Mouse (Mus musculus) stomach, embryonic 16.5 days (tissue): ENCODE data around the gene Fbxo34. TPM values are rescaled to one million over a fixed set of nuclear protein-coding genes. Genes with fewer than 3 reads are reported as not detected.
"Not testable (repeated sequence)": the region's sequence is repeated elsewhere in the genome, so short reads cannot be mapped to it uniquely, and the experiment has no call there.

Experiments used
- ATAC-seq: fragments of 200-750 bp; cut with Nextera tagmentation; 2 replicates; pipeline ENCODE4 v1.8.0; 2017; ENCODE audit warnings: moderate number of reproducible peaks, moderate TSS enrichment; ENCODE audit not compliant: insufficient read depth, low FRiP score
- H3K27ac ChIP-seq: fragments of 300-500 bp; sonication (generic); 2 replicates; pipeline ENCODE4 v1.5.1; 2014; ENCODE audit warnings: low read length
- H3K27me3 ChIP-seq: fragments of 300-500 bp; sonication (generic); 2 replicates; pipeline ENCODE4 v1.6.1; 2014; ENCODE audit warnings: low read length, control low read depth, mixed read lengths; ENCODE audit not compliant: control insufficient read depth, insufficient read depth
- H3K36me3 ChIP-seq: fragments of 300-500 bp; sonication (generic); 2 replicates; pipeline ENCODE4 v1.6.1; 2014; ENCODE audit warnings: low read length; ENCODE audit not compliant: control insufficient read depth, insufficient read depth
- H3K4me1 ChIP-seq: fragments of 300-500 bp; sonication (generic); 2 replicates; pipeline ENCODE4 v1.6.1; 2014; ENCODE audit warnings: low read length, control low read depth, mixed read lengths; ENCODE audit not compliant: control insufficient read depth, insufficient read depth
- H3K4me2 ChIP-seq: fragments of 300-500 bp; sonication (generic); 2 replicates; pipeline ENCODE4 v1.6.1; 2014; ENCODE audit warnings: low read depth, low read length, mixed read lengths
- H3K4me3 ChIP-seq: fragments of 300-500 bp; sonication (generic); replicated peaks from 2 replicates; pipeline ENCODE4 v1.5.1; 2014; ENCODE audit warnings: mild to moderate bottlenecking, low read length
- H3K9ac ChIP-seq: fragments of 300-500 bp; sonication (generic); 2 replicates; pipeline ENCODE4 v1.6.1; 2014; ENCODE audit warnings: low read length
- H3K9me3 ChIP-seq: fragments of 300-500 bp; sonication (generic); replicated peaks from 2 replicates; pipeline ENCODE4 v1.6.1; 2016; ENCODE audit warnings: low read length, control low read depth; ENCODE audit not compliant: control insufficient read depth
- WGBS: fragments of 180-500 bp; shearing (Covaris S2); extraction: QIAGEN DNeasy Blood & Tissue Kit; methylation state at CpG from one replicate; pipeline ENCODE4 v1.1.7; 2014; 5-methylcytosine and 5-hydroxymethylcytosine counted together
- polyA plus RNA-seq: library from polyadenylated mRNA; unstranded; fragments of >200 nt; fragmentation: Nextera tagmentation; extraction: Ambion mirVana; gene quantifications from 2 replicates; pipeline ENCODE4 v1.2.1, GENCODE M21; 2015

Fbxo34 gene
- polyA plus RNA-seq, 1 experiment from 2014 or later, result 20.4 TPM

DNA sequence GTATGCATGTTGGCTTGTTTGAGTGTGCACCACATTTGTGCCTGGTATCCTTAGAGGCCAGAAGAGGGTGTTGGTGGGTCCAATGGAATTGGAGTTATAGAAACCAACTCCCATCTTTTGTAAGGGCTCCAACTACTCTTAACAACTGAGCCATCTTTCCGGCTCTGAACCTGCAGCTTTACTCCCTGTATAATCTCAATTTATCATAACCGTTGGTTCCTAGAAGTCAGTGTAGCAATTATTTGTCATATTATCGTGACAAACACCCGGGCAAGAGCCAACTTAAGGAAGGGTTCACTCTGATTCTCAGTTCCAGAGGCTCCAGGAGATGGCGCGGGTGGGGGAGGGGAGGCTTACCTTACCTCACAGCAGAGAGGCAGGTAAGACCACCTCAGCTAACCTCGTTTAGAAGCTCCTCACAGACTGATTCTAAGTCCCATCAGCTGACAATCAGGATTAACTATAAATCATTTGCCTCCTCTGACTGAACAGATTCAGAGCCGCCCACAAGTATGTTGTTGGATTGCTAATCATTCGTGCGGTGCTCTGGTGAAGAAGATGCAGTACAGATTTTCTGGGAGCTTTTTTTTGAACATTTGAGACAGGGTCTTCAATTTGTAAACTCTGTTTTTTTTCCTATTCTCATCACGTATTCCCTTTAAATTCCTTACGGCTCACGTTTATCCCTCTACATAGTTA is 70.7 kb downstream of the Fbxo34 start:
- Histone ChIP-seq H3K4me2 (no peak overlapping the region), H3K9me3 (no peaks in the 10 kb centered on the region), H3K9ac (no peak overlapping the region), H3K4me3 (no peak overlapping the region), H3K27me3 (no peaks in the 10 kb centered on the region), H3K27ac (no peak overlapping the region), H3K4me1 (peaks cover 4% of the 10 kb centered on the region; the same call in 1 of the 2 replicates), H3K36me3 (no peaks in the 10 kb centered on the region)
- 78% methylated on average over 13 of the region's 13 CpGs for WGBS
- no peak for ATAC-seq

DNA sequence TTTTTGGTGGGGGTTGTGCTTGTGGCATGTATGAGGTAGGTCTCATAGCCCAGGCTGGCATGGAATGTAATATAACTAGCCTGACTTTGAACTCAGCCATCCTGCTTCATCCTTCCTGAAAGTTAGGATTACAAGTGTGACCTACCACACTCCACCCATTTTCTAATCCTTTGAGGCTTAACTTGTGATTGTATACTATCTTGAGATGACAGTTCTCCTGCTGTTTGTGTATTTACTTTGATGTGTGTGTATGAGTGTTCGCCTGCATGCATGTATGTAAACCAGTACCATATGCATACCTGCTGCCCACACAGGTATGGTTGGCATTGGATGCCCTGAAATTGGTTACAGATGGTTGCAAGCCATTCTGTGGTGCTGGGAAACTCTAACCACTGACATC is 71.4 kb downstream of the Fbxo34 start:
- H3K36me3 ChIP-seq, result no peaks in the 10 kb centered on the region
- no peak for ATAC-seq
- no peak overlapping the region for H3K27ac ChIP-seq
- no peak overlapping the region for H3K4me2 ChIP-seq
- WGBS, result 92% methylated on average over 1 of the region's 1 CpGs
- H3K27me3 ChIP-seq, result no peaks in the 10 kb centered on the region
- H3K9ac ChIP-seq, result no peak overlapping the region
- no peaks in the 10 kb centered on the region for H3K9me3 ChIP-seq
- H3K4me1 ChIP-seq, result 0 out of 2 replicates have a peak, but pooled peaks cover 1% of the 10 kb centered on the region
- no peak overlapping the region for H3K4me3 ChIP-seq

DNA sequence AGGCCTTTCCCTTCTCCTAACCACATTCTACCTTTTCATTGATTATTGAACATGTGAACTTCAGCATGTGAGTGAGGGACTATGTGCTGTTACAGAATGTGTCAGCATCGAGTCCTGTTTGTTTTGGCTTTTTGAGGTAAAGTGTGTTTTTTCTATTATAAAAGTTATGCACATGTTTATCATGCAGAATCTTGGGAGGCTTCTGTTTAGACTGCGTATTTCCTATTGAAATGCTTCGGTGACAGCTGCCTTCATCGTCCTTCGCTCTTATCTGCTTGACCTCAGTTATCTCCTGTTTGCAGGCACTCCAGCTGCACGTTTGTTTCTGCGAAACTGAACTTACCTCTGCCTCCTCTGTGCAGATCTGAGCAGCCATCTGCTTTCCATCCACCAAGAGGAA is 72.1 kb downstream of the Fbxo34 start:
- Histone ChIP-seq H3K27ac (no peak overlapping the region), H3K4me2 (no peak overlapping the region), H3K9ac (no peak overlapping the region), H3K27me3 (no peaks in the 10 kb centered on the region), H3K4me3 (no peak overlapping the region), H3K36me3 (no peaks in the 10 kb centered on the region), H3K9me3 (no peaks in the 10 kb centered on the region), H3K4me1 (no peaks in the 10 kb centered on the region)
- 45% methylated on average over 7 of the region's 7 CpGs for WGBS
- no peak for ATAC-seq

DNA sequence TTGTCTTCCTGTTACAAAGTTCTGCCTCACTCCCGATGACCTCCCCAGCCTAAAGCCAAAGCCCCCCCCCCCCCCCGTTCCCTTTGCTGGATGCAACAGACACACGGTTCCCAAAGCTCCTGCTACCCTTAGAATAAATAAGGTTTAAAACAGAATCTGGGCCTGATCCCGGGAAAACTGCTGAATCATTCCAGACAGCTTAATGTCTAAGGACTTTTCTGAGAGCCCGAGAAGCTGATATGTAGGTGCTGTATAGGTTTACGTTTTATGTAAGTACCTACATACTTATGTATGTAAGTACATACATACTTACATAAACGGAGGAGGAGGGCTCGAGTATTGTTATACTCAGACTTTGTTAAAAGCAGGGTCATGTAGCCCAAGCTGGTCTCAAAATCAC is 75.2 kb downstream of the Fbxo34 start:
- 70% methylated on average over 8 of the region's 8 CpGs for WGBS
- no peaks in the 10 kb centered on the region for H3K36me3 ChIP-seq
- no peak for ATAC-seq
- H3K27ac ChIP-seq, result no peak overlapping the region
- 0 out of 2 replicates have a peak, but pooled peaks cover 4% of the 10 kb centered on the region for H3K4me1 ChIP-seq
- no peak overlapping the region for H3K9ac ChIP-seq
- no peak overlapping the region for H3K4me3 ChIP-seq
- no peak overlapping the region for H3K4me2 ChIP-seq
- H3K27me3 ChIP-seq, result no peaks in the 10 kb centered on the region
- H3K9me3 ChIP-seq, result no peaks in the 10 kb centered on the region

DNA sequence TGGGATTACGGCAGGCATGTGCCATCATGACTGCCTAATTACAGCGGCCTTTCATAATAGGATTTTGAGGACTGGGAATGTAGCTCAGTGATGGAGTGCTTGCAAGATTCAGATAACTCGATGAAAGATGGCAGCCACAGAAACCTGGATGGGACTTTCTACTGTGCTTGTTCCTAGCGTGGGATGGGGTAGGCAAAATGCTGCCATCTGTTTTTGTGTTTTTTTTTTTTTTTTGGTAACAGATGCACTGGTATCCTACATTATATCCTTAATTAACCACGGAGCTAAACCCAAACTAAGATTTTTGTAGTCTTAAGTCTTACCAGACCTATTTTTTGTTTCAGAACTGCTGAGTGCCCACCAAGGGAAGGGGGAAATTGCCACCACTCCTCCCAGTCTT is 75.6 kb downstream of the Fbxo34 start:
- Histone ChIP-seq H3K9me3 (no peaks in the 10 kb centered on the region), H3K36me3 (no peaks in the 10 kb centered on the region), H3K9ac (no peak overlapping the region), H3K4me2 (no peak overlapping the region), H3K27me3 (no peaks in the 10 kb centered on the region), H3K4me1 (0 out of 2 replicates have a peak, but pooled peaks cover 4% of the 10 kb centered on the region), H3K27ac (no peak overlapping the region), H3K4me3 (no peak overlapping the region)
- WGBS, result 88% methylated on average over 5 of the region's 5 CpGs
- ATAC-seq, result no peak

DNA sequence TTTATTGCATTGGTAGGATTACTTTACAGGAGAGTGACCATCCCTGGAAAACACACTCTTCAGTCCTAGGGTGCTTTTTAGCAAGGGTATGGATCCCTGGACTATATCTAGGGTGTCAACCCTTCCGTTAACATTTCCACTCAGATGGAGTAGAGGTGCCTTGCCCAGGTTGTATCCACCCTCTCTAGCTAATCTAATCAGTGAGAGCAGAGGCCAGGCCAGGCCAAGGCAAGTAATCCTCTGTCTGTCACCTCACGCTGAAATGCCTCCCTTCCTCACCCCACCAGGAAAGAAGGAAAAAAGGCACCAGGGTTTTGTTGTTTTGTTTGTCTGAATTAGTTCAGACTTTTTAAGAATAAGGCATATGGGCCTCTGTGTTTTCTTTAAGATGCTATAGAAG is 77.6 kb downstream of the Fbxo34 start:
- Histone ChIP-seq H3K4me3 (no peak overlapping the region), H3K27me3 (no peaks in the 10 kb centered on the region), H3K4me2 (no peak overlapping the region), H3K9me3 (no peaks in the 10 kb centered on the region), H3K4me1 (0 out of 2 replicates have a peak, but pooled peaks cover 4% of the 10 kb centered on the region), H3K27ac (no peak overlapping the region), H3K36me3 (no peaks in the 10 kb centered on the region), H3K9ac (no peak overlapping the region)
- 0 out of 2 replicates have a peak, but pooled peaks have one; percentile 39 for ATAC-seq
- 69% methylated on average over 2 of the region's 2 CpGs for WGBS

DNA sequence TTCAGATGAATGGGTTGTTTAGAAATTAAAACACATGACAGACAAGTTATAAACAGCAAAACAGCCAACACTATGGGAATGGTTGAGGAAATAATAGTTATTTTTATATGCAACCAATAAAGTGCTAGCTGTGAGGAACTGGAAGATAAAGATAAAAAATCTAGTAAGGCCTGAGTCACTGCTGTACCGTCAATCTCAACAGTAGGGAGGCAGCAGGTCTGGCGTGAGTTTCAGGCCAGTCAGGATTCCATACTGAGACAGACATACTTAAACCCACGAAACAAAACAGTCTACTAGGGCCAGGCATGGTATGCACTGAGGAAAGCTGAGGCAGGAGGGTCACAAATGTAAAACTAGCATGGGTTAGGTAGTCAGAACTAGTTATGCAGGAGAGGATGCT is 78.1 kb downstream of the Fbxo34 start:
- H3K9ac ChIP-seq, result no peak overlapping the region
- no peak overlapping the region for H3K4me2 ChIP-seq
- no peak overlapping the region for H3K27ac ChIP-seq
- peaks cover 8% of the 10 kb centered on the region for H3K4me1 ChIP-seq
- no peaks in the 10 kb centered on the region for H3K36me3 ChIP-seq
- no peak overlapping the region for H3K4me3 ChIP-seq
- 77% methylated on average over 3 of the region's 3 CpGs for WGBS
- H3K9me3 ChIP-seq, result no peaks in the 10 kb centered on the region
- ATAC-seq, result no peak
- H3K27me3 ChIP-seq, result no peaks in the 10 kb centered on the region

DNA sequence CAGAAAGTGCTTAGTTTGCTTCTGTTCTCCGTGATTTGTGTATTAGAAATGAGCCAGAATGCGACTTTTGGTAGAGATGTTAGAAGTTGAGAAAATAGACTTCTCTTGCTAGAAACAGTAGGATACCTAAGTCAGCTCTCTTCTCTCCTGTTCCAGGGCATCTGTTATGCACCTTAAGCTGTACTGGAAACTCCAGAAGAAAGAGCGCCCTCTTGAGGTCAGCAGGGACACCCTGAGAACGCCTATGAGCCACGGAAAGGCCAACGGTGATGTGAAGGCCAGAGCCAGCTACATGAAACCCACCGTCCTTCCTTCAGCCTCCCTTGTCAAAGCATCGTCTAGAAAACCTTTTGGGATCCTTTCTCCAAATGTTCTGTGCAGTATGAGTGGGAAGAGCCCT is 78.8 kb downstream of the Fbxo34 start:
- H3K9me3 ChIP-seq, result no peaks in the 10 kb centered on the region
- H3K4me3 ChIP-seq, result no peak overlapping the region
- no peak overlapping the region for H3K27ac ChIP-seq
- H3K27me3 ChIP-seq, result no peaks in the 10 kb centered on the region
- no peaks in the 10 kb centered on the region for H3K36me3 ChIP-seq
- 41% methylated on average over 8 of the region's 8 CpGs for WGBS
- H3K4me1 ChIP-seq, result peaks cover 16% of the 10 kb centered on the region
- ATAC-seq, result no peak
- H3K4me2 ChIP-seq, result no peak overlapping the region
- H3K9ac ChIP-seq, result no peak overlapping the region

DNA sequence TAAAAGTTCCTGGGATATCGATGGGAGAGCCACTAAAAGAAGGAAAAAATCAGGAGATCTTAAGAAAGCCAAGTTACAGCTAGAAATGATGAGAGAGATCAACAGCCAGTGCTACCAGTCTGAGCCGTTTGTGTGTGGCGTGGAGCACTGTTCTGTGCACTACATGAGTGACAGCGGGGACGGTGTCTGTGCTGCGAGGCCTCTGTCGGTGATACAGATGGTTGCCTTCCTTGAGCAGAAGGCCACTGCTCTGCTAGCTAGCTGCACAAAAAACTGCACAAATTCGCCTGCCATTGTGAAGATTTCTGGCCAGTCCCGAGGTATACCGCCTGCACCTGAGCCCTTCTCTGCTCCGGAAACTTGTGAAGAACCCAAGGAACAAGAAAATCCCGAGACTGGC is 79.4 kb downstream of the Fbxo34 start:
- H3K4me3 ChIP-seq, H3K36me3 ChIP-seq, ATAC-seq, H3K27ac ChIP-seq, H3K9me3 ChIP-seq, H3K27me3 ChIP-seq, H3K4me2 ChIP-seq, H3K9ac ChIP-seq: not testable (repeated sequence)
- peaks cover 21% of the 10 kb centered on the region for H3K4me1 ChIP-seq
- WGBS, result 95% methylated on average over 9 of the region's 12 CpGs
